Mouse (Mus musculus) stomach, postnatal 0 days (tissue): ENCODE results near the gene Ptpn14.
A peak's percentile ranks its signal among the peaks of the same experiment; 100 is the strongest.

Source experiments
- CTCF ChIP-seq: IDR thresholded peaks from 2 replicates; pipeline ENCODE4 v1.5.1; 2016; ENCODE audit warnings: antibody characterized with exemption, low read depth, mild to moderate bottlenecking, moderate library complexity
- EP300 ChIP-seq: optimal IDR thresholded peaks from 2 replicates; pipeline ENCODE3; 2016; ENCODE audit warnings: antibody characterized with exemption

DNA sequence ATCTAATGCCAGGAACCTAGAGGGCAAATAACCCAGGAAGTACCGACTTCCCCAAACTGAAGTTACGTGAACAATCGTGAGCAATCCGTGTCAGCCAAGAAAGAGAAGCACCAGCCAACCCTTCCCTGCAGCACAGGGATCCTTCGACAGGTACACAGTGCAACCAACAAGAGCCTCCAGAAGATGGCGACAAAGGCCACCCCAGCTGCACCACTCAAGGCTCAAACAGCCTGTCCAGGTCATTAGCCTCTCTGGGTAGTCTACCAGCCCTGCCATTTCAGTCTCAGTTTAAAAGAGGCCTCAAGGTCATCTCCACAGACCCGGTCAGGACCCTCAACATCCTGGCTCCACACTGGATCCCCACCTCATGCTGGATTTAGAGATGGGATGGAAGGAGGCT lies 159.4 kb downstream of the Ptpn14 start:
- peak; percentile 95 for TF ChIP-seq CTCF
- TF ChIP-seq EP300: no peak
